Mouse (Mus musculus): ENCODE measurements at regions not wholly inside any gene's neighbourhood (a gene's known extent, or its start where the extent isn't known, plus 50 kb on each side); places are given as distances from the start of the nearest gene placed in this dataset.

GRCm38 (mm10) chr12:25318072-25318671, 221.2 kb upstream of the Id2 start:
- no peak for DNase-seq (ENCODE audit: low spot score)
- 86% methylated on average over 4 of the region's 4 CpGs for WGBS
- no peaks in the 10 kb centered on the region for H3K36me3 ChIP-seq (ENCODE audit: control insufficient read depth, insufficient read depth, low read length)
- ATAC-seq (replicated peaks; ENCODE audit: low FRiP score) = no peak
- H3K4me1 ChIP-seq (replicated peaks; ENCODE audit: control insufficient read depth, insufficient read depth, low read length) = no peaks in the 10 kb centered on the region
- H3K9me3 ChIP-seq (ENCODE audit: control insufficient read depth, low read length) = no peaks in the 10 kb centered on the region
- H3K4me2 ChIP-seq (ENCODE audit: low read depth, low read length, severe bottlenecking) = no peak overlapping the region
- no peaks in the 10 kb centered on the region for H3K27me3 ChIP-seq (ENCODE audit: control insufficient read depth, insufficient read depth, low read length)
- H3K4me3 ChIP-seq (ENCODE audit: low read depth, low read length) = no peak overlapping the region
- H3K27ac ChIP-seq (ENCODE audit: low read depth, low read length) = no peak overlapping the region
- H3K9ac ChIP-seq (ENCODE audit: low read length) = no peak overlapping the region

GRCm38 (mm10) chr12:25315969-25316368, 219.0 kb upstream of the Id2 start:
- Histone ChIP-seq H3K9me3 (ENCODE audit: control insufficient read depth, low read length) (no peaks in the 10 kb centered on the region), H3K36me3 (ENCODE audit: control insufficient read depth, insufficient read depth, low read length) (no peaks in the 10 kb centered on the region)

GRCm38 (mm10) chr12:25313212-25313611, 216.3 kb upstream of the Id2 start:
- Histone ChIP-seq H3K9me3 (ENCODE audit: control insufficient read depth, low read length) (no peaks in the 10 kb centered on the region), H3K27me3 (ENCODE audit: control insufficient read depth, insufficient read depth, low read length) (no peaks in the 10 kb centered on the region), H3K4me2 (ENCODE audit: low read depth, low read length, severe bottlenecking) (no peak overlapping the region), H3K4me3 (ENCODE audit: low read depth, low read length) (no peak overlapping the region), H3K4me1 (replicated peaks; ENCODE audit: control insufficient read depth, insufficient read depth, low read length) (no peaks in the 10 kb centered on the region), H3K27ac (ENCODE audit: low read depth, low read length) (no peak overlapping the region), H3K9ac (ENCODE audit: low read length) (no peak overlapping the region), H3K36me3 (ENCODE audit: control insufficient read depth, insufficient read depth, low read length) (no peaks in the 10 kb centered on the region)
- DNase-seq (ENCODE audit: low spot score) (no peak), ATAC-seq (replicated peaks; ENCODE audit: low FRiP score) (no peak)

More at GRCm38 (mm10) chr12:25315969-25316368, 219.0 kb upstream of the Id2 start:
- Histone ChIP-seq H3K4me1 (replicated peaks; ENCODE audit: control insufficient read depth, insufficient read depth, low read length) (no peaks in the 10 kb centered on the region), H3K9ac (ENCODE audit: low read length) (no peak overlapping the region), H3K27ac (ENCODE audit: low read depth, low read length) (no peak overlapping the region), H3K27me3 (ENCODE audit: control insufficient read depth, insufficient read depth, low read length) (no peaks in the 10 kb centered on the region), H3K4me3 (ENCODE audit: low read depth, low read length) (no peak overlapping the region), H3K4me2 (ENCODE audit: low read depth, low read length, severe bottlenecking) (no peak overlapping the region)
- 86% methylated on average over 1 of the region's 1 CpGs for WGBS
- no peak for DNase-seq (ENCODE audit: low spot score)
- ATAC-seq (replicated peaks; ENCODE audit: low FRiP score) = no peak

GRCm38 (mm10) chr12:25312390-25312789, 215.4 kb upstream of the Id2 start:
- no peak for DNase-seq (ENCODE audit: low spot score)
- no peaks in the 10 kb centered on the region for H3K9me3 ChIP-seq (ENCODE audit: control insufficient read depth, low read length)
- no peak overlapping the region for H3K4me2 ChIP-seq (ENCODE audit: low read depth, low read length, severe bottlenecking)
- H3K27ac ChIP-seq (ENCODE audit: low read depth, low read length) = no peak overlapping the region
- no peaks in the 10 kb centered on the region for H3K4me1 ChIP-seq (replicated peaks; ENCODE audit: control insufficient read depth, insufficient read depth, low read length)
- no peak overlapping the region for H3K9ac ChIP-seq (ENCODE audit: low read length)
- no peak overlapping the region for H3K4me3 ChIP-seq (ENCODE audit: low read depth, low read length)
- H3K36me3 ChIP-seq (ENCODE audit: control insufficient read depth, insufficient read depth, low read length) = no peaks in the 10 kb centered on the region
- 86% methylated on average over 2 of the region's 2 CpGs for WGBS
- no peaks in the 10 kb centered on the region for H3K27me3 ChIP-seq (ENCODE audit: control insufficient read depth, insufficient read depth, low read length)
- ATAC-seq (replicated peaks; ENCODE audit: low FRiP score) = no peak

- Histone ChIP-seq H3K4me1 (replicated peaks; ENCODE audit: control insufficient read depth, insufficient read depth, low read length) (no peaks in the 10 kb centered on the region), H3K9me3 (ENCODE audit: control insufficient read depth, low read length) (no peaks in the 10 kb centered on the region), H3K36me3 (ENCODE audit: control insufficient read depth, insufficient read depth, low read length) (no peaks in the 10 kb centered on the region), H3K4me3 (ENCODE audit: low read depth, low read length) (no peak overlapping the region), H3K9ac (ENCODE audit: low read length) (no peak overlapping the region), H3K27me3 (ENCODE audit: control insufficient read depth, insufficient read depth, low read length) (no peaks in the 10 kb centered on the region), H3K4me2 (ENCODE audit: low read depth, low read length, severe bottlenecking) (no peak overlapping the region), H3K27ac (ENCODE audit: low read depth, low read length) (no peak overlapping the region)
- DNase-seq (ENCODE audit: low spot score) = no peak
- WGBS = 92% methylated on average over 7 of the region's 7 CpGs
- ATAC-seq (replicated peaks; ENCODE audit: low FRiP score) = no peak
Observed at GRCm38 (mm10) chr12:25311728-25312127, 214.8 kb upstream of the Id2 start.

GRCm38 (mm10) chr12:25310293-25310946, 213.5 kb upstream of the Id2 start:
- H3K9me3 ChIP-seq (ENCODE audit: control insufficient read depth, low read length) = no peaks in the 10 kb centered on the region
- whole genome bisulfite sequencing = 72% methylated on average over 6 of the region's 6 CpGs

GRCm38 (mm10) chr12:25309234-25309633, 212.3 kb upstream of the Id2 start:
- H3K4me2 ChIP-seq (ENCODE audit: low read depth, low read length, severe bottlenecking) = no peak overlapping the region
- WGBS = 95% methylated on average over 6 of the region's 6 CpGs

More at GRCm38 (mm10) chr12:25310293-25310946, 213.5 kb upstream of the Id2 start:
- H3K4me3 ChIP-seq (ENCODE audit: low read depth, low read length) = no peak overlapping the region
- no peak overlapping the region for H3K9ac ChIP-seq (ENCODE audit: low read length)
- H3K36me3 ChIP-seq (ENCODE audit: control insufficient read depth, insufficient read depth, low read length) = no peaks in the 10 kb centered on the region
- H3K27me3 ChIP-seq (ENCODE audit: control insufficient read depth, insufficient read depth, low read length) = no peaks in the 10 kb centered on the region
- H3K4me1 ChIP-seq (replicated peaks; ENCODE audit: control insufficient read depth, insufficient read depth, low read length) = no peaks in the 10 kb centered on the region
- no peak overlapping the region for H3K4me2 ChIP-seq (ENCODE audit: low read depth, low read length, severe bottlenecking)
- no peak overlapping the region for H3K27ac ChIP-seq (ENCODE audit: low read depth, low read length)
- DNase-seq (ENCODE audit: low spot score) = no peak
- ATAC-seq (replicated peaks; ENCODE audit: low FRiP score) = no peak

GRCm38 (mm10) chr12:25305764-25306653, 209.1 kb upstream of the Id2 start:
- Histone ChIP-seq H3K27ac (ENCODE audit: low read depth, low read length) (no peak overlapping the region), H3K4me3 (ENCODE audit: low read depth, low read length) (no peak overlapping the region), H3K4me1 (replicated peaks; ENCODE audit: control insufficient read depth, insufficient read depth, low read length) (peaks cover 3% of the 10 kb centered on the region), H3K4me2 (ENCODE audit: low read depth, low read length, severe bottlenecking) (no peak overlapping the region), H3K9ac (ENCODE audit: low read length) (no peak overlapping the region), H3K27me3 (ENCODE audit: control insufficient read depth, insufficient read depth, low read length) (no peaks in the 10 kb centered on the region), H3K36me3 (ENCODE audit: control insufficient read depth, insufficient read depth, low read length) (no peaks in the 10 kb centered on the region), H3K9me3 (ENCODE audit: control insufficient read depth, low read length) (no peaks in the 10 kb centered on the region)
- no peak for ATAC-seq (replicated peaks; ENCODE audit: low FRiP score)
- WGBS = 88% methylated on average over 12 of the region's 12 CpGs
- DNase-seq (ENCODE audit: low spot score) = no peak

More at GRCm38 (mm10) chr12:25309234-25309633, 212.3 kb upstream of the Id2 start:
- Histone ChIP-seq H3K27ac (ENCODE audit: low read depth, low read length) (no peak overlapping the region), H3K4me1 (replicated peaks; ENCODE audit: control insufficient read depth, insufficient read depth, low read length) (no peaks in the 10 kb centered on the region; the same call in 1 of the 2 replicates), H3K9ac (ENCODE audit: low read length) (no peak overlapping the region), H3K36me3 (ENCODE audit: control insufficient read depth, insufficient read depth, low read length) (no peaks in the 10 kb centered on the region), H3K9me3 (ENCODE audit: control insufficient read depth, low read length) (no peaks in the 10 kb centered on the region), H3K27me3 (ENCODE audit: control insufficient read depth, insufficient read depth, low read length) (no peaks in the 10 kb centered on the region), H3K4me3 (ENCODE audit: low read depth, low read length) (no peak overlapping the region)
- DNase-seq (ENCODE audit: low spot score) (no peak), ATAC-seq (replicated peaks; ENCODE audit: low FRiP score) (no peak)
